Mouse (Mus musculus) layer of hippocampus, adult 11-12 months (tissue): Measurements from ENCODE around the gene Rpl38.

Experiments
- DNase-seq: peaks from one replicate; pipeline ENCODE4 v3.0.0; 2022; ENCODE audit warnings: low spot score

The Rpl38 gene

GRCm38 (mm10) chr11:114706358-114706757, 38.0 kb downstream of the Rpl38 start:
- no peak for DNase-seq

- no peak for DNase-seq
These were observed 43.1 kb downstream of the Rpl38 start for GRCm38 (mm10) chr11:114711393-114711792.

- no peak for DNase-seq
These were observed 43.5 kb downstream of the Rpl38 start for GRCm38 (mm10) chr11:114711861-114712260.

DNA sequence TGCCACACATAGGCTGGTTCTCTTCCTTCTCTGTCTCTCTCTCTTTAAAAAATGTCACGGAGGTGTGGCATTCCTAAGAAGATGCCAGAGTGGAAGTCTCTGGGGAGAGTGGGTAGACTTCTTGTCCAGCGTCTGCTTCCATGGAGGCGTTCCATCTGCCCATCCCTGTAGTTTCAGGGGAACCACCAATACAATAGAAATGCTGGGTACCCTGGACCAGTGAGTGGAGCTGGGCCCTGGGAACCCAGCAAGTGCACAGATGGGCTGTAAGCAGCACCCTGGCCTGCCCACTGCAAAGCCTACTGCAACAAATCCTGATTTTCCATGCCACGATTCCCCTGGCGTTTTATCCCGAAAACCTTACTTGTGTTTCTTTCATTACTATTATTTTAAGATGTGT, 46.2 kb downstream of the Rpl38 start:
- peak; percentile 48 for DNase-seq

- DNase-seq: no peak
These were observed 47.2 kb downstream of the Rpl38 start for GRCm38 (mm10) chr11:114715531-114715930.

DNA sequence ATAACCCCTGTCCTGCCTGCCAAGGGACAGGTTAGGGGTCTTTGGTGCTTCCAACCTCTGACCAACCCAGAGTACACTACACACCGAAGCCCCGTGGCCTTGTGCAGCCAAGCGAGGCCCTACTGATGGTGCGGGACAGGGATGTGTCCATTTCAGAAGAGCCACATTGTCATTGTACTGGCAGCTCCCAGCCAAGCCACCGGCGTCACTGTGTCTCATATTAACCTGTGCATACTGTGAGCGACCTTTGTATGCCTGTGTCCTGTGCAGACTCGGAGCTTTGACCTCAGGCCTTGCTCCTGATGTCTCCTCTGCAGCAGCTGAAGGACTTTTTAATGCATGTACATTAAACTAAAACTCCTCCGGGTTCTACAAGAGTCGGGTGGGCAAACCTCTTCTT, 52.2 kb downstream of the Rpl38 start:
- DNase-seq: no peak
